Mouse (Mus musculus) bone marrow, adult 2 months (tissue): ENCODE results near the gene Zdhhc20.

Experiments
- CTCF ChIP-seq: fragments of 200-500 bp; IDR thresholded peaks from 2 replicates; pipeline ENCODE4 v1.5.1; 2011; ENCODE audit warnings: low read length, control low read depth; ENCODE audit not compliant: control insufficient read depth, insufficient read depth
- POLR2A ChIP-seq: fragments of 200-500 bp; IDR thresholded peaks from 2 replicates; pipeline ENCODE4 v1.6.1; 2011; ENCODE audit warnings: low read depth, mild to moderate bottlenecking, control low read depth, low read length, borderline replicate concordance; ENCODE audit not compliant: control insufficient read depth

GRCm38 (mm10) chr14:57858601-57859000 lies 31.5 kb downstream of the Zdhhc20 start:
- TF ChIP-seq CTCF (no peak), POLR2A (no peak)
